Mouse (Mus musculus) gastrocnemius, postnatal 14 days (tissue): Measurements from ENCODE around the gene Il12rb1. TPM values are rescaled to one million over a fixed set of nuclear protein-coding genes. Genes with fewer than 3 reads are reported as not detected.
A peak's percentile ranks its signal among the peaks of the same experiment; 100 is the strongest.
"Not testable (repeated sequence)": the region's sequence is repeated elsewhere in the genome, so short reads cannot be mapped to it uniquely, and the experiment has no call there.

Experiments
- DNase-seq: peaks from one replicate; pipeline ENCODE4 v3.0.0; 2021; ENCODE audit warnings: mixed read lengths
- intact Hi-C: fragments of 180-260 bp; cut with DNase I; formaldehyde crosslinking; loops from one replicate; pipeline ENCODE4 v1.15.1; 2025; ENCODE audit warnings: low total_unique reads
- total RNA-seq, 2 experiments: library from RNA; stranded (reverse); gene quantifications; 2 replicates each; pipeline ENCODE4 v1.2.3; 2021

Gene Il12rb1
- total RNA-seq, 2 experiments from 2014 or later = 0.09 TPM; not detected in 1

DNA sequence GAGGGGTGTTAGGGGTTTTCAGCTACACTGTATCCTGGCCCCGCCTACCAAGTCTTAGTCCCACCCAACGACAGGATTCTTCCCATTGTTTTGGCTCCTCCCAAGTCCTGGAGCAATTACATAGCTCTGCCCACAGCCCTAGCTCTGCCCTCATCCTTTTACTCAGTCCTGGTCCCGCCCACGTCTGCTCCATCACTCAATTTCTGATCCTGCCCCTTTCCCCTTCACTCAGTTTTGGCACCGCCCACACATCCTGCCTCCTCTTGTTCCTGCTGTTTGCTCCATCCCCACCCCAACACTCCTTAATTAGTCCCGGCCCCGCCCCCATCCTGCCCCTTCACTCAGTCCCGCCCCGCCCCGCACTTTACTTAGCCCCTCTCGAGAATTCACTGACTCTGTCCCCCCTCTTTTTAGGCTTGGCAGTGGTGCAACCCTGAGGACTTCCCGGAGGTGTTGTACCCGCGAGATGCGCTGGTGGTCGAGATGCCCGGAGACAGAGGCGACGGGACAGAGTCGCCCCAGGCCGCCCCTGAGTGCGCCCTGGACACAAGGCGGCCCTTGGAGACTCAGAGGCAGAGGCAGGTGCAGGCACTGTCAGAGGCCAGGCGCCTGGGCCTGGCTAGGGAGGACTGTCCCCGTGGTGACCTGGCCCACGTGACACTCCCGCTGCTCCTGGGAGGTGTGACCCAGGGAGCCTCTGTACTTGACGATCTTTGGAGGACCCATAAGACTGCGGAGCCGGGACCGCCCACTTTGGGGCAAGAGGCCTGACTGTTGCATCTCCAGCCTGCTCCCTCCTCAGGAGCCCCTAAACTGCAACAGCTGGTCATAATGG is 12.1 kb downstream of the Il12rb1 start:
- intact Hi-C loops = no loop called here

GRCm38 (mm10) chr8:70821399-70821962 is 13.2 kb downstream of the Il12rb1 start:
- DNase-seq = peak; percentile 71
- intact Hi-C loops = no loop called here

More for the DNA sequence above, 12.1 kb downstream of the Il12rb1 start:
- DNase-seq = peak; percentile 71

DNA sequence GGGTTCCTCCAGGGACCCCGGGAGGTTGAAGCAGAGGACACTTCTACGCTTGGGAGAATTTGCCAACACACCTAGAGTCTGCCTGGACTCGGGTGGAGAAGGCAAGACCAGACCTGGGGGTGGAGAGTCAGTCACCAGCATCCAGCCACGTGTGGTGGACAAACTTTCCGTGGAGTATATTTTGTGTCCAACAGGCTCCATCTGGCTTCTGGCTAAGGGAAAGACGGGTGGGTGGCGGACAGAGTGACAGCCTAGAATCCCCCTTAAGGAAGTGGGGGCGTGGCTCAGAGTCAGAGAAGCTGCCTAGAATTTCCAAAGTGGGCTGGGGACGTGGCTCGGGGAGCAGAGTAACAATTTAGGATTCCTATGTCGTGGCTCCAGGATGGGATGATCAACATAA is 13.7 kb downstream of the Il12rb1 start:
- DNase-seq = no peak
- intact Hi-C loops = no loop called here

DNA sequence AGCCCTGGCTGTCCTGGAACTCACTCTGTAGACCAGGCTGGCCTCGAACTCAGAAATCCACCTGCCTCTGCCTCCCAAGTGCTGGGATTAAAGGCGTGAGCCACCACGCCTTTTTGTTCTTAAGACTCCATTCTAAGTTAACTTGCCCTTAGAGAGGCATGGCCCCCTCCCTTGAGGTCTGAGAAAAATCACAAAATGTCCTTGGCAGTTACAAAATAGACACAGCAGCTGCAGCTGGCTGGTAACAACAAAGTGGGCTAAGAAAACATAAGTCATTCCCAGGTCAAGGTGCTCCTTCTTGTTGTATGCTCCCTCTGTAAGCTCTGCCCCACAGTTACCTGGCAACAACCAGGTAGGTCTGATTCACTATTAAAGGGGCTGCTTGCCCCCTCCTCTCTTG is 14.3 kb downstream of the Il12rb1 start:
- DNase-seq, intact Hi-C loops: not testable (repeated sequence)

DNA sequence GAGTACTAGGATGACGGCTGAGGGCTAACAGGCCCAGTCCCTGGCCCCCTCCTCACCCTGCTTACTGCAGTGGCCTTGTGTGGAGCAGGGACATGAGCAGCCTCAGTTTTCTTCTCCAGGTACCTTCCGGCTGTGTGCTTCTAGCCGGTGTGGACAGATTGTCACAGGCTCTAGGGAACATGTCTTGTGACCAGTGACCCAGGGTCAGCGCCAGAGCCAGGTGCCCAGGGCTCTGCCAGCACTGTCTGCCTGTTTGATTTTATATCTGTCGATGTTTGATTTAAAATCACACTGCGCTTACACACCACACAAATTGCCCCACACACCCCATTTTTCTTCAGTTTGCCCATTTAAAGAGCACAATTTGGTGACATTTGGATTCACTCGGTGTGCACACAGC is 15.6 kb downstream of the Il12rb1 start:
- intact Hi-C loops = no loop called here
- no peak for DNase-seq

DNA sequence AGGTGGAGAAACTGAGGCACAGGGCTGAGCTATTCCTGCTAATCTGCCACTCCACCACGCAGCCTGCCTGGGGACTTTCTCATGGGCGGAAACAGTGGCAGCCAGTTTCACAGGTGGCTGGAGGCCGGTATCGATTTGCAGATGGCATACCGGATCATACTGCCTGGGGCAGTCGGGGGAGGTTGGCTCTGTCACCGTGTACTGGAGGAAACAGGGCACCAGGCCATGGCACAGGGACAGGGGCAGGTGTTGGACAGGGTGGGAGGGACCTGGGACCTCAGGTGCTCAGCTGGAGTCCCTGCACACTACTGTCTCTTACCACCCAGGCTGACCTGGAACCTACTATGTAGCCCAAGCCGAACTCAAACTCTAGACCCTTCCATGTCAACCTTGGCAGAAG is 17.6 kb downstream of the Il12rb1 start:
- no peak for DNase-seq

GRCm38 (mm10) chr8:70827010-70827409 is 18.8 kb downstream of the Il12rb1 start:
- intact Hi-C loops = no loop called here
- DNase-seq = no peak

More for the DNA sequence above, 17.6 kb downstream of the Il12rb1 start:
- intact Hi-C loops = no loop called here

- no peak for DNase-seq
- intact Hi-C loops = no loop called here
These were observed 19.5 kb downstream of the Il12rb1 start for GRCm38 (mm10) chr8:70827796-70828195.

DNA sequence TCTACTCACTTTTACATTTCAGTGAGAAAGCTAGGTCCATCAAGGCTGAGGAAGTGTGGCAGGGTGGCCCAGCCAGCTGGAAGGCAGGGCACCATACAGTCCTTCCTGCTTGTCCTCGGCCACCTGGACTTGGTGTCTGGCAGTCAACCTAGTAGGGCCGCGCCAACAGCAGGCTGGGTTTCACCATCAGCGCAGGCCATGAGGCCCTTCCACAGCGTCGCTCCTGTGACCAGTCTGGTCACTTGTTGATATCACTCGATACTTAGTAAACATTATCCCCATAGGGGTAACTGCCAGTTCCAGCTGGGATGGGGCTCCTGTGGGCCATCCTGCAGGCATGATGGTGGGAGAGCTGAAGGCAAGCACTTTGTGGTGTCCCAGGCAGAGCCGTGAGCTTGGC is 23.3 kb downstream of the Il12rb1 start:
- intact Hi-C loops = no loop called here
- DNase-seq = peak; percentile 57

DNA sequence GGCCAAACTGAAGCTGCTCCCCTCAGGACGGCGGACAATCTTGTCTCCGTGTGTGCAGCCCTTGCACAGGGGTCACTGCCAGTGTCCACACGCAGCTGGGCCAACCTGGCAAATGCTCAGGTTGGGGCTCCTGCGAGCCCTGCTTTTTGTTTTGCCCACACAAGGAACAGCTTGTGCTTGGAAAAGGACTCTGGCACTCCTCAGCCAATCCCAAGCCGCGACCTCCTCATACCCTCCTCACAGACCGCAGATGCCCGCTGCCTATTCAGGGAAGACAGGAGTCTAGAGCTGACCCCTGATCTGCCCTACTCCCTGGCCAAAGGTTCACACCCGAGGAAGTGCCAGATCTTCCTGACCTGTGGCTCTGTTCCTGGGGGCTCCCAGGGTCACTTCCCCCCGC is 24.1 kb downstream of the Il12rb1 start:
- no peak for DNase-seq
- intact Hi-C loops = no loop called here

- intact Hi-C loops = no loop called here
- no peak for DNase-seq
These were observed 24.8 kb downstream of the Il12rb1 start for GRCm38 (mm10) chr8:70833018-70833482.

DNA sequence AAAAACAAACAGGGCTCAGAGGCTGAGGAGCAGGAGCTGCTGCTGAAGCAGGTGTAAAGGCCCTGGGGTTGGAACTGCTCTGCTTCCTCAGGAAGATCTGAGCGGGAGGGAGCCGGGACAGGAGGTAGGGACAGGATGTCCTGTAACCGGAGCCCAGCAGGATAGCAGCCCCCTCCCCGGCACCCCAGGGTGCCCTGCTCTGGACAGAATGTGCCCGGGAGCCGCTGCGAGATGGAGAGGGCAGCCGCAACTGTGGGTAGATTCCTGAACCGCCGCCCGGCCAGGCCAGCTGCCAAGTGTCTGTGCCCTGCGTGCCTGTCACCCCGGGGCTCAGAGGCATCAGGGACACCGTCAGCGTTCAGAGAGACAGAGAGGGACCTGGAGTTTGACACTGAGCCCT is 25.3 kb downstream of the Il12rb1 start:
- intact Hi-C loops = no loop called here
- peak; percentile 90 for DNase-seq

DNA sequence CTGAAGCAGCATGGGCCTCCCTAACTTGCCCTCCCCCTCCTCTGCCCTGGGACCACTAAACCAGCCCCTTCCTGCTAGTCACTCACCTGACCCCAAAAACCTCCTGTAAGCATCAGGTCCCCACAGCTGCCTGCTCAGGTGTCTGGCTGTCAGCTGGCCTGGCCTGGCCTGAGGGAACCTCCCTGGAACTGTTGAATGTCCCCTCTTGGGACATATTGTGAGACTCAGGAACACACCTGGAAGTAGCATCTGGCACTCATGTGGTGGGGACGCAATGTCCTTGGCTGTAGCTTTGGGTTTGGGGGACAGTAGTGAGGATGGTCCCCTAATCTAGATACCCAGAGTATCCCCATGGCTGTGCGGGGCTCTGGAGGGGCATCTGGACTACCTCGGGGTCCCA is 25.8 kb downstream of the Il12rb1 start:
- intact Hi-C loops = no loop called here
- no peak for DNase-seq

- no peak for DNase-seq
- intact Hi-C loops = no loop called here
These were observed 28.4 kb downstream of the Il12rb1 start for GRCm38 (mm10) chr8:70836666-70837065.

DNA sequence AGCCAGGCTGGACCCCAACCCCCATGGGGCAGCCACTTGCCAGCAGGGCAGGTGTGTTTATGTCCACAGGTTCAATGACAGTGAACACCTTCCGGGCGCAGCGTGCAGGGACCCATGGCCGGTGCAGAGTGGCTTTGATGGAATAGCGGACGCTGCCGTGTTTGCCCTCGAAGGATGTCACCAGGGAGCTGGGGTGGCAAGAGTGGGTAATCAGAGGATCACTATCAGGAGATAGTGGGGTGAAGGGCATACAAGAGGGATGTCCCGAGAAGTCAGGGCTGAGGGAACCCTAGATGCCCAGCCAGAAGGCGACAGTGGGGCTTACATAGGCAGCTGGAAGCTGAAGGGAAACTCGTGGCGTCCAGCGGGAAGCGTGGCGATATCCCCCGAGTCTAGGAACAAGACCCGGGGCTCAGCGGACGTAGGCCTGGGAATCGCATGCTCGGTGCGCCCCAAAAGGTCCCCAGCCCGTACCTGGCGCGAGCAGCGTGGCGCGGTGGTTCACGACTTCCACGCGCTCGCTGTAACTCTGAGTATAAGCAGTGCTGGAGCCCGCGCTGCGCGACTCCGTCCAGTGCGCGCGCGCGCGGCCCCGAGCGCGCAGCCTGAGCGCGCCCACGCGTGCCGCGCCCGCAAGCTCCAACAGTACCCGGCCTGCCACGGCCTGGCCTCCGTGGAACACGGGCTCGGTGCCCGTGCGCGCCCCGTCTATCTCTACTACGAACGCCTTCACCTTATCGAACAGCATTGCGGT is 30.6 kb downstream of the Il12rb1 start:
- intact Hi-C loops = no loop called here
- DNase-seq = no peak

DNA sequence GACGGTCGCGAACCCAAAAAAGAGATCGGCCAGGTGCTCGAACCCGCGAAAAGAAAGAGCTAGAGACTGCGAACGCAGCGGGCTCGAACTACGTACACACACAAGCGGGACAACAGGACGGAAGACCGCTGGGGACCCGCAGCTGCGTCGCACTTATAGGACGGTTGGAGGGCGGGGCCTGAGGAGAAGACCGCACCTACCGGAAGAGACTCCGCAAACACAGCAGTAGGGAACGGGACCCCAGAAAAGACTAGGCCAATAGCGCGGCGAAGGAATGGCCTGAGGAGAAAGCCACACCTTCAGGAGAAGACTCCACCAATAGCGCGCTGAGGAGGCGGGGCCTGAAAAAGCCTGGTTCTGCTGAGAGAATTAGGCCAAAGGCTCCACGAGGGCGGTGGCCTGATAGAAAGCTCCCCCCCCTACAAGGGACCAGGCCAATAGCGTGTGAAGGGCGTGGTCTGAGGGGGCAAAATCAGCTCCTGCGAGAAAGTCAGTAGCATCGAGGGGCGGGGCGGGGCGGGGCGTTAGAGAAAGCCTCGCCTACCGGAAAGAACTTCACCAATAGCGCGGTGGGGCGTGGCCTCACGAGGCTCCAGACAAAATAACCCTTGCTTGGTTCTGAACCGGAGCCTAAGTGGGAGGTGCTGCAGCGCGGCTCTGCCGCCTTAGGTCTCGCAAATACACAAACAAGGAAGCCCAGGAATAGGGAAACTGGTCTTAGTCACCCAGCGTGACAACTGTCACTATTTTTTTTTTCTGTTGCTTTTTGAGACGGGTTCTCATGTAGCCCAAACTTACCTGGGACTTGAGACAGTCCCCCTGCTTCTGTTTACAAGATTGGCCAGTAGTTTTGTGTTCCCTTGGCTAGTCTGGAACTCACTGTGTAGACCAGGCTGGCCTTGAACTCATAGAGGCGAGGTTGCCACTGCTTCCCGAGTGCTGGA is 31.4 kb downstream of the Il12rb1 start, which contains the start of gene Arrdc2:
Gene Arrdc2 (minus strand): TSS at position 313 of the 944 bp plus-strand sequence.
- intact Hi-C loops = loop anchor here (5.0 kb wide), 1 partner anchor 117 kb away; the partner anchor contains the start of gene Pde4c
- peak; percentile 100 for DNase-seq

DNA sequence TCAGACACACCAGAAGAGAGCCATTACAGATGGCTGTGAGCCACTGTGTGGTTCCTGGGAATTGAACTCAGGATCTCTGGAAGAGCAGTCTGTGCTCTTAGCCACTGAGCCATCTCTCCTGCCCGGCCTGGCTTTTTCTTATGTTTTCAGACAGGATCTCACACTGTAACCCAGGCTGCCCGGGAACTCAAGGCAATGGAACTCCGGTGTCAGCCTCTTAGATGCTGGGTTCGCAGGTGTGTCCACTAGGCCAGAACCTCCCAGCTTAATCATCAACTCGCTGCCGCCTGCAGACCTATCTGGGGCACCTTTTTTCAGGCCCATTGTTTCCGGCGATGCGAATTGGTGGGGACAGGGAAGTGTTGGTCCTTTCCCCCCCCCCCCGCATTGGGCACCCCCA is 32.3 kb downstream of the Il12rb1 start:
- intact Hi-C loops = loop anchor here (5.0 kb wide), 1 partner anchor 118 kb away; the partner anchor contains the start of gene Pde4c
- no peak for DNase-seq

- peak; percentile 87 for DNase-seq
- intact Hi-C loops = loop anchor here (2.0 to 5.0 kb wide), 2 partner anchors 25 to 119 kb away; partner anchors contain the start of gene Pde4c
These were observed 33.2 kb downstream of the Il12rb1 start for GRCm38 (mm10) chr8:70841147-70842072.
